ENCODE assay signal across 19 mouse cellular contexts in genomic region chr17:56777568-56777967, GRCm38 (mm10). TPM values are rescaled to one million over a fixed set of nuclear protein-coding genes. Genes with fewer than 3 reads are reported as not detected.
A peak's percentile ranks its signal among the peaks of the same experiment; 100 is the strongest.
DNase-seq lines count a peak whose midpoint lies in the region; ATAC-seq and TF ChIP-seq lines count a peak whose summit lies in the region.
"Had no signal": no experiment of that assay in that cellular context is flagged by ENCODE, and none has a peak within 500 bp of the region (broad histone marks: within the 10 kb centered on the region; RNA-seq: fewer than 3 reads in every experiment).

No protein-coding gene starts in this region.

- TF ChIP-seq EP300 in stomach, postnatal 0 days (optimal IDR thresholded peaks at IDR 0.05) = no peak

- no peaks in the 10 kb centered on the region for H3K36me3 ChIP-seq in intestine, postnatal 0 days (ENCODE audit: control insufficient read depth, insufficient read depth)
- no peaks in the 10 kb centered on the region for H3K36me3 ChIP-seq in intestine, embryonic 15.5 days
- peaks cover 72% of the 10 kb centered on the region for H3K36me3 ChIP-seq in G1E (replicated peaks)
- H3K36me3 ChIP-seq in stomach, postnatal 0 days (ENCODE audit: control insufficient read depth, insufficient read depth, low read length) = peaks cover 6% of the 10 kb centered on the region; the same call in 1 of the 2 replicates
- H3K36me3 ChIP-seq: hindbrain, embryonic 15.5 days had no signal

- 92% methylated on average over 11 of the region's 11 CpGs for WGBS in intestine, postnatal 0 days
- WGBS in intestine, embryonic 15.5 days = 93% methylated on average over 11 of the region's 11 CpGs
- WGBS in stomach, postnatal 0 days = 92% methylated on average over 11 of the region's 11 CpGs

- no peak overlapping the region; the same call in 1 of the 2 replicates for H3K27ac ChIP-seq in intestine, postnatal 0 days (ENCODE audit: low read depth, low read length)
- H3K27ac ChIP-seq in intestine, embryonic 15.5 days = no peak overlapping the region
- no peak overlapping the region for H3K27ac ChIP-seq in stomach, postnatal 0 days (replicated peaks)
- H3K27ac ChIP-seq: hindbrain, embryonic 15.5 days; neural tube, embryonic 13.5 days had no signal

- no peak for ATAC-seq in intestine, postnatal 0 days
- ATAC-seq in intestine, embryonic 15.5 days = no peak
- ATAC-seq in G1E (ENCODE audit: extremely low read depth, insufficient number of reproducible peaks, low FRiP score, poor library complexity, severe bottlenecking) = no peak
- ATAC-seq in stomach, postnatal 0 days (ENCODE audit: low FRiP score, low TSS enrichment) = no peak
- ATAC-seq: forebrain, embryonic 16.5 days had no signal

- peak; percentile 22 for DNase-seq in right cerebral cortex, postnatal 14 days
- DNase-seq in right cerebral cortex, postnatal 10 days (ENCODE audit: low spot score in 2 of 2) = no peak
- DNase-seq in G1E (ENCODE audit: low spot score) = no peak
- DNase-seq in stomach, postnatal 0 days (ENCODE audit: low spot score) = no peak
- DNase-seq in frontal cortex, postnatal 10 days (ENCODE audit: low spot score in 2 of 2) = no peak
- DNase-seq: adrenal gland, postnatal 14 days; cerebellum, adult 2 months; gastrocnemius, postnatal 36 days; heart, postnatal 14 days; layer of hippocampus, postnatal 36 days; left cerebral cortex, postnatal 4 days had no signal

- no peaks in the 10 kb centered on the region for H3K4me1 ChIP-seq in intestine, postnatal 0 days (replicated peaks; ENCODE audit: control insufficient read depth, insufficient read depth, low read length)
- peaks cover 4% of the 10 kb centered on the region; the same call in 1 of the 2 replicates for H3K4me1 ChIP-seq in intestine, embryonic 15.5 days (replicated peaks)
- peaks cover 14% of the 10 kb centered on the region for H3K4me1 ChIP-seq in G1E (ENCODE audit: insufficient read depth, low read depth, low read length)
- no peaks in the 10 kb centered on the region for H3K4me1 ChIP-seq in stomach, postnatal 0 days (replicated peaks; ENCODE audit: control insufficient read depth, insufficient read depth)
- H3K4me1 ChIP-seq: hindbrain, embryonic 15.5 days; neural tube, embryonic 13.5 days had no signal

- H3K27me3 ChIP-seq in intestine, postnatal 0 days (replicated peaks; ENCODE audit: control insufficient read depth, insufficient read depth, low read length) = no peaks in the 10 kb centered on the region
- no peaks in the 10 kb centered on the region for H3K27me3 ChIP-seq in intestine, embryonic 15.5 days (replicated peaks)
- no peaks in the 10 kb centered on the region for H3K27me3 ChIP-seq in G1E (ENCODE audit: insufficient read depth, low read length)
- no peaks in the 10 kb centered on the region for H3K27me3 ChIP-seq in stomach, postnatal 0 days (ENCODE audit: control insufficient read depth, insufficient read depth, low read length)
- H3K27me3 ChIP-seq: hindbrain, embryonic 15.5 days; neural tube, embryonic 13.5 days had no signal

- peak; percentile 37 for TF ChIP-seq CTCF in intestine, postnatal 0 days (IDR thresholded peaks at IDR 0.05; ENCODE audit: low read depth)
- peak; percentile 34; the same call in 1 of the 2 replicates for TF ChIP-seq CTCF in G1E (IDR thresholded peaks at IDR 0.05; ENCODE audit: low read depth, low read length)
- peak; percentile 39 for TF ChIP-seq CTCF in stomach, postnatal 0 days (IDR thresholded peaks at IDR 0.05; ENCODE audit: low read depth)

- no peak overlapping the region for H3K4me3 ChIP-seq in intestine, postnatal 0 days (ENCODE audit: low read depth, low read length)
- no peak overlapping the region for H3K4me3 ChIP-seq in intestine, embryonic 15.5 days (replicated peaks)
- no peak overlapping the region for H3K4me3 ChIP-seq in G1E (ENCODE audit: low read depth, low read length)
- H3K4me3 ChIP-seq in stomach, postnatal 0 days (ENCODE audit: low read depth, low read length) = no peak overlapping the region
- H3K4me3 ChIP-seq: hindbrain, embryonic 15.5 days; neural tube, embryonic 13.5 days had no signal

- H3K9ac ChIP-seq in intestine, postnatal 0 days (ENCODE audit: low read depth, low read length) = no peak overlapping the region
- no peak overlapping the region for H3K9ac ChIP-seq in intestine, embryonic 15.5 days
- no peak overlapping the region for H3K9ac ChIP-seq in stomach, postnatal 0 days (ENCODE audit: low read length)
- H3K9ac ChIP-seq: hindbrain, embryonic 15.5 days; neural tube, embryonic 13.5 days had no signal

- H3K4me2 ChIP-seq in intestine, postnatal 0 days (replicated peaks; ENCODE audit: low read depth) = no peak overlapping the region
- no peak overlapping the region for H3K4me2 ChIP-seq in intestine, embryonic 15.5 days (replicated peaks)
- H3K4me2 ChIP-seq in stomach, postnatal 0 days (replicated peaks; ENCODE audit: low read depth) = no peak overlapping the region
- H3K4me2 ChIP-seq: heart, embryonic 11.5 days; hindbrain, embryonic 15.5 days; midbrain, embryonic 11.5 days; neural tube, embryonic 13.5 days had no signal

- H3K9me3 ChIP-seq in intestine, postnatal 0 days (ENCODE audit: control insufficient read depth) = no peaks in the 10 kb centered on the region
- no peaks in the 10 kb centered on the region for H3K9me3 ChIP-seq in intestine, embryonic 15.5 days
- H3K9me3 ChIP-seq in G1E (replicated peaks) = peaks cover 9% of the 10 kb centered on the region
- H3K9me3 ChIP-seq in stomach, postnatal 0 days (ENCODE audit: control insufficient read depth, low read length) = no peaks in the 10 kb centered on the region
- H3K9me3 ChIP-seq: hindbrain, embryonic 15.5 days had no signal

RNA-seq across cellular contexts. Expression of gene Prr22, which starts 7.5 kb away (rescaled TPM):
- 0.25 and 0.51 TPM in 2 replicates for polyA plus RNA-seq in intestine, postnatal 0 days (2015; fragmentation: Nextera tagmentation; extraction: Ambion mirVana)
- 1.2 and 1.6 TPM in 2 replicates for polyA plus RNA-seq in intestine, embryonic 15.5 days (2015; fragmentation: Nextera tagmentation; extraction: Ambion mirVana)
- total RNA-seq in G1E (2014; fragmentation: Nextera tagmentation) (not detected in 2 replicates), G1E (2017) (0.17 and 0.22 TPM in 2 replicates)
- 3.5 and 5.0 TPM in 2 replicates for polyA plus RNA-seq in G1E (2012)
- polyA plus RNA-seq in stomach, postnatal 0 days (2015; fragmentation: Nextera tagmentation; extraction: Ambion mirVana) = 0.38 and 0.65 TPM in 2 replicates
- total RNA-seq: common myeloid progenitor, adult 5-6 weeks had no signal

RNA-seq across cellular contexts. Expression of gene Dus3l, which starts 13.0 kb away (rescaled TPM):
- polyA plus RNA-seq in intestine, postnatal 0 days (2015; fragmentation: Nextera tagmentation; extraction: Ambion mirVana) = 16.1 and 16.6 TPM in 2 replicates
- 38.7 and 42.8 TPM in 2 replicates for polyA plus RNA-seq in intestine, embryonic 15.5 days (2015; fragmentation: Nextera tagmentation; extraction: Ambion mirVana)
- total RNA-seq in G1E (2014; fragmentation: Nextera tagmentation) (8.7 and 12.0 TPM in 2 replicates), G1E (2017) (12.4 and 15.0 TPM in 2 replicates)
- 52.5 and 57.1 TPM in 2 replicates for polyA plus RNA-seq in G1E (2012)
- polyA plus RNA-seq in stomach, postnatal 0 days (2015; fragmentation: Nextera tagmentation; extraction: Ambion mirVana) = 22.9 and 24.4 TPM in 2 replicates

RNA-seq across cellular contexts. Expression of gene Nrtn, which starts 20.2 kb away (rescaled TPM):
- polyA plus RNA-seq in intestine, postnatal 0 days (2015; fragmentation: Nextera tagmentation; extraction: Ambion mirVana) = 20.6 and 21.0 TPM in 2 replicates
- polyA plus RNA-seq in intestine, embryonic 15.5 days (2015; fragmentation: Nextera tagmentation; extraction: Ambion mirVana) = 9.9 and 10.7 TPM in 2 replicates
- total RNA-seq in G1E (2014; fragmentation: Nextera tagmentation) (not detected in 2 replicates), G1E (2017) (not detected in 2 replicates)
- polyA plus RNA-seq in G1E (2012) = not detected in 2 replicates
- polyA plus RNA-seq in stomach, postnatal 0 days (2015; fragmentation: Nextera tagmentation; extraction: Ambion mirVana) = 32.4 and 37.9 TPM in 2 replicates
- total RNA-seq: common myeloid progenitor, adult 5-6 weeks had no signal

RNA-seq across cellular contexts. Expression of gene Rfx2, which starts 53.2 kb away (rescaled TPM):
- 1.4 and 1.6 TPM in 2 replicates for polyA plus RNA-seq in intestine, postnatal 0 days (2015; fragmentation: Nextera tagmentation; extraction: Ambion mirVana)
- 3.1 and 4.4 TPM in 2 replicates for polyA plus RNA-seq in intestine, embryonic 15.5 days (2015; fragmentation: Nextera tagmentation; extraction: Ambion mirVana)
- total RNA-seq in G1E (2014; fragmentation: Nextera tagmentation) (21.4 and 27.9 TPM in 2 replicates), G1E (2017) (3.9 and 4.1 TPM in 2 replicates)
- 36.4 and 38.2 TPM in 2 replicates for polyA plus RNA-seq in G1E (2012)
- 3.2 and 3.3 TPM in 2 replicates for polyA plus RNA-seq in stomach, postnatal 0 days (2015; fragmentation: Nextera tagmentation; extraction: Ambion mirVana)

RNA-seq across cellular contexts. Expression of gene Vmac, which starts 59.7 kb away (rescaled TPM):
- polyA plus RNA-seq in intestine, postnatal 0 days (2015; fragmentation: Nextera tagmentation; extraction: Ambion mirVana) = 9.6 and 13.4 TPM in 2 replicates
- polyA plus RNA-seq in intestine, embryonic 15.5 days (2015; fragmentation: Nextera tagmentation; extraction: Ambion mirVana) = 14.3 and 15.2 TPM in 2 replicates
- total RNA-seq in G1E (2014; fragmentation: Nextera tagmentation) (32.0 and 46.9 TPM in 2 replicates), G1E (2017) (9.4 and 10.3 TPM in 2 replicates)
- polyA plus RNA-seq in G1E (2012) = 12.9 and 16.3 TPM in 2 replicates
- 19.0 and 22.8 TPM in 2 replicates for polyA plus RNA-seq in stomach, postnatal 0 days (2015; fragmentation: Nextera tagmentation; extraction: Ambion mirVana)

Comparison
In these comparisons a context has a peak if more than half of its experiments do, and no peak if none do; other contexts are left out.
1. RNA of gene Nrtn, which starts 20.2 kb away (polyA plus RNA-seq): 32.4 to 37.9 TPM in stomach, postnatal 0 days, 20.6 to 21.0 TPM in intestine, postnatal 0 days and 9.9 to 10.7 TPM in intestine, embryonic 15.5 days; not detected in G1E; every median in the first group is over 10 times any median in the second.
2. Peak in every context shown above with its lines, with median percentiles within 50 percentile points of each other: CTCF ChIP-seq.